Mouse (Mus musculus): ENCODE data around the gene Itga2.

GRCm38 (mm10) chr13:114930996-114931649 lies 777 bp downstream of the Itga2 start:
- TF ChIP-seq CTCF (IDR thresholded peaks at IDR 0.05; ENCODE audit: control insufficient read depth, insufficient read depth, low read length) (no peak), POLR2A (IDR thresholded peaks at IDR 0.05; ENCODE audit: borderline replicate concordance, control insufficient read depth, low read depth, low read length) (no peak)

All from bone marrow, adult 2 months (tissue).